Mouse (Mus musculus): ENCODE data around the gene Dll4. TPM values are rescaled to one million over a fixed set of nuclear protein-coding genes. Genes with fewer than 3 reads are reported as not detected.

Dll4 gene
- polyA plus RNA-seq, 1 experiment from 2014 or later, result 22.7 TPM

GRCm38 (mm10) chr2:119335535-119335934 is 10.0 kb downstream of the Dll4 start:
- Histone ChIP-seq H3K9me3 (ENCODE audit: low read length) (no peaks in the 10 kb centered on the region), H3K4me2 (replicated peaks; ENCODE audit: low read depth, low read length) (0 out of 2 replicates have a peak overlapping the region, but pooled peaks have one; percentile 3), H3K9ac (replicated peaks; ENCODE audit: low read depth) (no peak overlapping the region), H3K4me3 (ENCODE audit: low read depth, low read length) (no peak overlapping the region), H3K27me3 (replicated peaks; ENCODE audit: insufficient read depth, low read length) (no peaks in the 10 kb centered on the region), H3K4me1 (ENCODE audit: insufficient read depth, low read depth, low read length) (no peaks in the 10 kb centered on the region; the same call in 1 of the 2 replicates), H3K27ac (ENCODE audit: low read length) (no peak overlapping the region), H3K36me3 (ENCODE audit: insufficient read depth, low read length) (no peaks in the 10 kb centered on the region)
- no peak for ATAC-seq
- DNase-seq (ENCODE audit: low spot score), result no peak
- WGBS, result 78% methylated on average over 1 of the region's 1 CpGs
- TF ChIP-seq CTCF (IDR thresholded peaks at IDR 0.05) (no peak), EP300 (IDR thresholded peaks at IDR 0.05) (no peak)

- H3K36me3 ChIP-seq (ENCODE audit: insufficient read depth, low read length), result no peaks in the 10 kb centered on the region
- H3K27ac ChIP-seq (ENCODE audit: low read length), result peak overlapping the region; percentile 21; the same call in 1 of the 2 replicates
- 0 out of 2 replicates have a peak overlapping the region, but pooled peaks have one; percentile 3 for H3K4me2 ChIP-seq (replicated peaks; ENCODE audit: low read depth, low read length)
- no peaks in the 10 kb centered on the region for H3K27me3 ChIP-seq (replicated peaks; ENCODE audit: insufficient read depth, low read length)
- WGBS, result 57% methylated on average over 2 of the region's 2 CpGs
- H3K9ac ChIP-seq (replicated peaks; ENCODE audit: low read depth), result no peak overlapping the region
- no peaks in the 10 kb centered on the region for H3K9me3 ChIP-seq (ENCODE audit: low read length)
- ATAC-seq (no peak), DNase-seq (ENCODE audit: low spot score) (no peak)
- H3K4me3 ChIP-seq (ENCODE audit: low read depth, low read length), result no peak overlapping the region
- TF ChIP-seq EP300 (IDR thresholded peaks at IDR 0.05), result no peak
- TF ChIP-seq CTCF (IDR thresholded peaks at IDR 0.05), result no peak
- no peaks in the 10 kb centered on the region; the same call in 1 of the 2 replicates for H3K4me1 ChIP-seq (ENCODE audit: insufficient read depth, low read depth, low read length)
Measured at GRCm38 (mm10) chr2:119336002-119336401, 10.4 kb downstream of the Dll4 start.

GRCm38 (mm10) chr2:119336470-119336869 is 10.9 kb downstream of the Dll4 start:
- ATAC-seq (no peak), DNase-seq (ENCODE audit: low spot score) (no peak)
- Histone ChIP-seq H3K9me3 (ENCODE audit: low read length) (no peaks in the 10 kb centered on the region), H3K4me1 (ENCODE audit: insufficient read depth, low read depth, low read length) (no peaks in the 10 kb centered on the region; the same call in 1 of the 2 replicates), H3K27me3 (replicated peaks; ENCODE audit: insufficient read depth, low read length) (no peaks in the 10 kb centered on the region), H3K4me2 (replicated peaks; ENCODE audit: low read depth, low read length) (0 out of 2 replicates have a peak overlapping the region, but pooled peaks have one; percentile 3), H3K4me3 (ENCODE audit: low read depth, low read length) (no peak overlapping the region), H3K9ac (replicated peaks; ENCODE audit: low read depth) (no peak overlapping the region), H3K36me3 (ENCODE audit: insufficient read depth, low read length) (no peaks in the 10 kb centered on the region), H3K27ac (ENCODE audit: low read length) (peak overlapping the region; percentile 21; the same call in 1 of the 2 replicates)
- WGBS, result 42% methylated on average over 10 of the region's 10 CpGs
- no peak for TF ChIP-seq CTCF (IDR thresholded peaks at IDR 0.05)
- TF ChIP-seq EP300 (IDR thresholded peaks at IDR 0.05), result no peak

- Histone ChIP-seq H3K4me2 (replicated peaks; ENCODE audit: low read depth, low read length) (peak overlapping the region; percentile 67), H3K9me3 (ENCODE audit: low read length) (no peaks in the 10 kb centered on the region), H3K27ac (ENCODE audit: low read length) (peak overlapping the region; percentile 66), H3K36me3 (ENCODE audit: insufficient read depth, low read length) (no peaks in the 10 kb centered on the region), H3K4me3 (ENCODE audit: low read depth, low read length) (peak overlapping the region; percentile 43), H3K9ac (replicated peaks; ENCODE audit: low read depth) (peak overlapping the region; percentile 34), H3K27me3 (replicated peaks; ENCODE audit: insufficient read depth, low read length) (no peaks in the 10 kb centered on the region), H3K4me1 (ENCODE audit: insufficient read depth, low read depth, low read length) (no peaks in the 10 kb centered on the region; the same call in 1 of the 2 replicates)
- peak; percentile 93 for DNase-seq (ENCODE audit: low spot score)
- 6% methylated on average over 56 of the region's 60 CpGs for WGBS
- TF ChIP-seq EP300 (IDR thresholded peaks at IDR 0.05) (no peak), CTCF (IDR thresholded peaks at IDR 0.05) (peak; percentile 90)
- peak; percentile 94 for ATAC-seq
Measured at GRCm38 (mm10) chr2:119337425-119338265, 12.1 kb downstream of the Dll4 start.

- H3K4me2 ChIP-seq (replicated peaks; ENCODE audit: low read depth, low read length), result no peak overlapping the region
- H3K36me3 ChIP-seq (ENCODE audit: insufficient read depth, low read length), result no peaks in the 10 kb centered on the region
- 25% methylated on average over 6 of the region's 6 CpGs for WGBS
- no peak overlapping the region for H3K9ac ChIP-seq (replicated peaks; ENCODE audit: low read depth)
- TF ChIP-seq CTCF (IDR thresholded peaks at IDR 0.05) (no peak), EP300 (IDR thresholded peaks at IDR 0.05) (no peak)
- no peak overlapping the region for H3K4me3 ChIP-seq (ENCODE audit: low read depth, low read length)
- DNase-seq (ENCODE audit: low spot score), result no peak
- no peak overlapping the region for H3K27ac ChIP-seq (ENCODE audit: low read length)
- no peaks in the 10 kb centered on the region for H3K27me3 ChIP-seq (replicated peaks; ENCODE audit: insufficient read depth, low read length)
- no peaks in the 10 kb centered on the region for H3K9me3 ChIP-seq (ENCODE audit: low read length)
- H3K4me1 ChIP-seq (ENCODE audit: insufficient read depth, low read depth, low read length), result no peaks in the 10 kb centered on the region
- no peak for ATAC-seq
Measured at GRCm38 (mm10) chr2:119344537-119345138, 19.1 kb downstream of the Dll4 start.

All from lung, postnatal 0 days (tissue).